Mouse (Mus musculus): ENCODE measurements around the gene Slc25a13.

DNA sequence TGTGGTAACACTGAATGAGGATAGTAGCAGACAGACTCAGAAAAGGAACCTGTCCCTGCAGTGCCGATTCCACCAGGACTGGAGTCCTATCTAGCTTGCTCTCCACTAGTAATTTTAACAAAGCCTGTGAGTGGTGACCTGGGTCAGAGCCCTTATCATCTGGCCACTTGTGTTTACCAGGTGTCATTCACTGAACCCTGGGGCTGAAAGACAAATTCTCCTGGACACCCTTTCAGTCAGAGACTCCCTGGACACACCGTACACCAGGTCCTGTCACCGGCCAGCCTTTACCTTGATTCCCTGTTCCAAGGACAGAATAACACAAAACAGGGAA is 31.3 kb downstream of the Slc25a13 start:
- TF ChIP-seq CTCF (IDR thresholded peaks at IDR 0.05; ENCODE audit: low read depth) (no peak), EP300 (IDR thresholded peaks at IDR 0.05; ENCODE audit: low read depth) (0 out of 2 replicates have a peak, but pooled peaks have one; percentile 2)
